Mouse (Mus musculus) frontal cortex, postnatal 14 days (tissue): ENCODE measurements at regions not wholly inside any gene's neighbourhood (a gene's known extent, or its start where the extent isn't known, plus 50 kb on each side); places are given as distances from the start of the nearest gene placed in this dataset.

Experiments used
- DNase-seq, 2 experiments: peaks; one replicate each; pipeline ENCODE4 v3.0.0; 2022; ENCODE audit warnings: low spot score in 2 of 2

DNA sequence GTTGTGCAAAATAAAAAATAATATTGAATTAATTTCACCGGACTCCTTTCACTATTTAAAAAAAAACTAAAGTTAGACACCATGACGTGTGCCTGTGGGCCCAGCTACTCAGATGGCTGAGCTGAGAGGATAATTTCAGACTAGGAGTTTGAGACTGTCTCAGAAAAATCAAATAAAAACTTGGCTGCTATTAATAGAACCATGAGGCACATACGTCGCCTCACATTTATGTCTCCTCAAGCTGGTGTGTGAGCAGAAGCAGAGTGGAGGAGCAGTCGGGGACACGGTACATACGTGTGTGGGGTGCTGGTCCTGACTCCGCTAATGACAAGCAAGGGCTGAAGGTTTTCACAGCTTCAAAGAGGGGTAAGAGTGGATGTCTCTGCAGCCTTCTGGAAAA, 52.8 kb upstream of the Dmrtb1 start:
- DNase-seq = no peak

DNA sequence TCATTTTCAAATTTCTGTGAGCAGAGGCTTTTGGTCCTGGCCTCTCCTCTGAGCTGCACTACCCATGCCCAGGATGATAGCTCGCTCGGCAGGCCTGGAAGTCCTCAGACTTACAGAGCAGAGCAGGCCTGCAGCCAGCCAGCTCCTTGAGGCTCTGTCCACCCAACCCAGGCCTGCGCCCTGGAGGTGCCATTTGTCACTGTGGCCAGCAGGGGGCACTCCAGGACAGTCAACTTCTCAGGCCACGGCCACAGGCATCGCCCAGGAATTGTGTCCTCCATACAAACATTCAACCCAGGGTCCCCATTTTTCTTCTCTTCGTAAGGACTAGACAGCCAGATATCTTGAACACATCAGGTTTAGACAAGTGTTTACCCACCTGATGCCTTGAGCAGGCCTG, 53.9 kb upstream of the Dmrtb1 start:
- peak; percentile 78 to 91 for DNase-seq

DNA sequence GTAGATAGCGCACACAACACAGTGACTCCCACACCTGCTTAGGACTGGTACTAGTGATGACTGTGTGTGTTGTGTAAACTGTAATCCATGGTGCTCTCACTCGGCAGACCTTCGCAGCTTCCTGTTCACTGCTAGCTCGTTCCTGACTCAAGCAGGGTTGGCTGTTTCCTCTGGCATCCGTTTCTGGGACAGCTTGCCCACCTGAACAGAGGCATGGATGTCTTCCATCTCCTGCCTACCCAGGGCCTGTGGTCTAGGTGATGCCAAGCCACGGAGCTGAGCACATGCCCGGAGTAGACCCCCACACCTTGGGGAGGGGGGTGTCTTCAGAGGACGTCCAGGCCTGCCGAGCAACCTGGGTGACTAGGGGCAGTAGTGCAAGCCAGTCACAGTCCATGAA, 54.7 kb upstream of the Dmrtb1 start:
- no peak for DNase-seq

DNA sequence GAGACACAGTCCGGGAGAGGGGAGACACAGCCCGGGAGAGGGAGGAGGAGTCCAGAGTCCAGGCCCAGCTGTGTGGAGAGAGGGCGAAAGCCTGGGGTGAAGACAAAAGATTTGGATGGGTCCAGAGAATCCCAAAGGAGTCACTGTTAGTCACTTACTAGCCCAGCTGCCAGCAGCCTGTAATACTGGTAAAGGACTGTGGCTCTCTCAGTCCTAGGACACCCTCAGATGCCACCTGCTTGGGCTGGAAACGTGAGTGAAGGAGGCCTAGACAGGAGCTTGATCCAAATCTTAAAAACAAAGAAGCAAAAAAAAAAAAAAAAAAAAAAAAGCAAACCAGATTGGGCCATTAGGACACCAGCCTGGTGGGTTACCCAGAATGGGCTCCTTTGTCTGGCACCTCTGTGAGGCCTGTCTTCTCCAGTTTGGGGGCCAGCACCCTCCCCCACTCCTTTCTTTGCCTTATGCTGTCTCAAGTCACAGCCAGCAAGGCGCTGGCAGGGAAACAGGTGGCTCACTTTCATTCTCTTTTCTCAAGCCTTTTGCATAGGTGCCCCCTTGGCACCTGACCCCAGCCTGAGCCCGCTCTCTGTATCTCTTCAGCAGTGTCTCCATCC, 55.9 kb upstream of the Dmrtb1 start:
- no peak for DNase-seq

DNA sequence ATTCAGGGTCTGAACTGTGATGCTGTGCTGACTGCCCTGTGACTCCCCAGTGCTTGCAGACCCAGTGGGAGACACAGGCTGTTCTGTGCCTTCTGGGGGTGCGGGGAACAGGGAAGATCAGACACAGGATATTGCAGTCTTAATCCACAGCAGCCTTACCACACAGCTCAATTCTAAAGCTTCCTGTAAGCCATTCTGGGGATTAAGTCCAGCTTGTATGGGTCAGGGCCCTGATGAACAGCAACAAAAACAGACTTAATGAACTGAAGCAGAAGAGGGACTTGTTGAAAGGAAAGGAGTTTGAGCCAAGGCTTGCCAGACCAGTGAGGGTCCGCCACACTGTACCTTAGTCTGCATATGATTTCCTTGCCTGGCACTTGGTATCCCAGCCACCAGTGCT, 58.4 kb upstream of the Lrp8 start:
- DNase-seq = no peak

DNA sequence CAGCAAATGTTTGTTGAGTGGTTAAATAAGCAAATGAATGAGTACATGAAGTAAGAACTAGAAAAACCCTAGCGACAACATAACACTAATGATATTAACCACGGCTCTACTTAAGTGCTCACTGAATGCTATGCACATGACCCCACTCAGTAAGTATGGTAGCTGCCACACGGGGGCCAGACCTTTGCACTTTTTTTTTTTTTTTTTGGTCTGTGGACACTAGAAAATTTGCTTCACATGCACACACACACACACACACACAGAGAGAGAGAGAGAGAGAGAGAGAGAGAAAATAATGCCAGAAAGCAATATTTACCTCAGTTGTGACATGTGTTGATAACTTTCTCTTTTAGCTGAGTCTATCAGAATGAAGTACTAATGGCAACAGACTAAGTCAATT, 55.7 kb upstream of the Lrp8 start:
- DNase-seq = no peak

DNA sequence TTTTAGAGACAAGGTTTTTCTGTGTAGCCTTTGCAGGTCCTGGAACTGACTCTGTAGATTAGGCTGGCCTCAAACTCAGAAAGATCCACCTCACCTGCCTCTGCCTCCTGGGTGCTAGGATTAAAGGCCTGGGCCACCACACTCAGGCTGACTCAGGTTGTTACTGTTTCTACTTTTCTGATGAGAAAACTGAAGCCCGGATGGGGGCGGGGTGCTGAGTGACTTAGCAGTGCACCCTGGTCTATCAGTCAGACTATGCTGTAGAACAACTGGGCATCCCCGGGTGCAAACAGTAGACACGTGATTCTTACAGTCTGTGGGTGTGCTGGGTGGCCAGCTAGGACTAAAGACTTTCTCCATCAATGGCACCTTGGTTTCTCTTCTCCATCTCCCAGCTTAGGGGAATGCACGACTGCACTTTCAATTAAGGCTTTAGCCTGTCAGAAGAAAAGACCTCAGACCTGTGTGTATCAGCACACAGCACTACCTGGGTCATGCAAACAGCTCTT, 55.1 kb upstream of the Lrp8 start:
- no peak for DNase-seq

DNA sequence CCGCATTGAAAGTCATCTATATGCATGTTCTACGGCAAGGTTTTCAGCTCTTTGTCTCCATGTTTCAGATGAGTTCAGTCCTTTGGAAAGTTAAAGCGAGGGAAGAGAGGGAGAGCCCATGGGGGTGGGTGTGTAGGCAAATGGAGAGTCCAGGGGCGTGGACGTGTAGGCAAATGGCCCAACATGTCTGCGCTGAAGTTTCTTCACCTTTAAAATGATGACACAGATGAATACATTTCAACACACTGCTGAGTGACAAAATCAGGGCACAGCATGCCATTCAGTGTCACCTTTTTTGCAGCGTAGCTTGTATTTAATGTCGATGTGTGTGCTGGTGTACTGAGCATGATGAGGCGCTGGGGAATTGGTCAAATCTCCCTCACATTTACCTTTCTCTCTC, 54.6 kb upstream of the Lrp8 start:
- no peak for DNase-seq

DNA sequence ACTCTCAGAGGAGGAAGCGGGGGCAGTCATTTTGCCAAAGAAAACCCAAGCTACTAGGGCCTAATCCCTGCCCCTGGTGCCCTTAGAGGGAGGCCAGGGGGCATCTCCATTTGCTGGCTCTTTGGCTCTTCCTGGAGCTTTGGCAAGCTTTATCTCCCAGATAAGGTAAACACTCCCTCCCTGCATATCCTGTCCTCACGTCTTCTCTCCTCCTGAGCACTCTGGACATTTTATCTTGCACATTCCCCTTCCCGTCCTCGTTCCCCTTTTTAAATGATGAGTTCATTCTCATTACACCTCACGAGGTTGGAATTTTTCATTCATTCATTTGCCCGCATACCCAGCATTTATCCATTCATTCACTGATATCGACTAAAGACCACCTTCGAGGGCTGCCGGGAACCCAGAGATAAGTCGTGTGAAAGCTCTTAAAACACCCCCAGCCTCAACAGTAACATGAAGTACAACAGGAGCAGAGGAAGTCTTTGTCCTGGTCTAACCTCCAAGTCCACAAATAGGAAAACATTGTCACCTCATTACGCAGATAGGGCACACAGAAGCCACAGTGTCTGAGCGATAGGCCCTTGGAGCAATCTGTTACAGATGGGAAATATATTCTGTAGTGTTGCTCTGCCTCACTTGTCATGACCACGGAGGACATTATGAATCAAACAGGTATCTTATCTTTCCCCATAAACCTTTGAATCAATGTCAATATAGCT, 54.0 kb upstream of the Lrp8 start:
- no peak for DNase-seq

DNA sequence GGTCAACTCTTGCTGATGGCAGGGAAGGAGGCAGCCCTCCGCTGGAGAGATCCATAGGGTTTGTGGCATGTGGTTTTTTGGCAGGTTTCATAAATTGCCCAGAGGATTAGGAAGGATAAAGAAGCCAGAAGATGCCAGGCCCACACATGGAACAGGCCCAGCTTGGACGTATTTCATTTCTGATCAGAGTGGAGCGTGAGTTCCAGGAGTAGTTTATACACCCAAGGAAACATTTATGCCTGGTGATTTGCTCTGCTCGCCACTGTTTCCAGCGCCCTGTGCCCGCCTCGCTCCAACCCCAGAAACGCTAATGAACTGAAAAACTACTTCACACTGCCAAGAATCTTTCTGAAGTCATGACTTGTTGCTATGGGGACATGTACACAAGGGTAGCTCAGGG, 53.0 kb upstream of the Lrp8 start:
- no peak for DNase-seq

DNA sequence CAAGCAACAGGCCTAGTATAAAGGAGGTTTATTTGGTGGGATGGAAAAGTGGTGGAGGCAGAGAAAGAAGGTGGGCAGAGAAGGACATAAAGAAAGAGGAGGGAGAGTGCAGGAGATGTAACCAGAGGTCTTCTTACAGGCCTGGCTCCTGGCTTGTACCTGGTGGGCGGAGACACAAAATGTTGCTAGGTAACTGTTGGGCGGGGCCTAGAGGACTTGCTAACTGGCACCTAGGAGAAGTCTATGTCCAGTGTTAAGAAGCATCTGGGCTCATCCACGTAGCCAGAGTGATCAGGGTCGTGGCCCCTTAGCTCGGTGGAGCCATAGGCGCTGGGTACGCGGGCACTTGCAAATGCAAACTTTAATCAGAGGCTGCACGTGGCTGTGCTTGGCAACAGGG, 52.0 kb upstream of the Lrp8 start:
- DNase-seq = no peak
